Mouse (Mus musculus): ENCODE measurements around the gene Btg2. TPM values are rescaled to one million over a fixed set of nuclear protein-coding genes. Genes with fewer than 3 reads are reported as not detected.
A peak's percentile ranks its signal among the peaks of the same experiment; 100 is the strongest.

Gene Btg2
- total and polyA plus RNA-seq, 2 experiments from 2014 or later = 8.9 to 19.8 TPM

DNA sequence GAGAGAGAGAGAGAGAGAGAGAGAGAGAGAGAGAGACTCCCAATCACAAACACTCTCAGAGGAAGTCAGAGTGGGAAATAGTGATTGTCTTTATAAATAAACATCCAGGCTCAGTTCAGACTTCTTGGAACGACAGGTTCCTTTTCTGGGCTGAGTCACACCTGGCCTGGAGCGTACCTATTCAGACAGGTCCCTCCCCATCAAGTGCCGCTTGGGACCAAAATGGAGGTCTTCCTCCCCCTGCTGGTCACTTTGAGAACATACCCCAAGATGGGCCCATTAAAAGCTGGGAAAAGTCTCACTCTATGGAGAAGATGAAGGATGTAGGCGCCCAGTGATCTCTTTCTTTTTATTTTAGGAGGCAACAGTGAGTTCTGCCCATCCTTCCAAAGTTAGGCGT is 27.8 kb upstream of the Btg2 start:
- Histone ChIP-seq H3K4me1 (ENCODE audit: insufficient read depth, low read length) (no peaks in the 10 kb centered on the region), H3K27ac (ENCODE audit: low read depth, low read length) (no peak overlapping the region), H3K4me2 (ENCODE audit: low read depth, low read length, poor library complexity, severe bottlenecking) (no peak overlapping the region), H3K4me3 (ENCODE audit: low read depth, low read length) (no peak overlapping the region), H3K36me3 (ENCODE audit: insufficient read depth, low read length) (no peaks in the 10 kb centered on the region), H3K9me3 (ENCODE audit: low read length) (no peaks in the 10 kb centered on the region), H3K27me3 (ENCODE audit: insufficient read depth, low read length) (no peaks in the 10 kb centered on the region), H3K9ac (replicated peaks; ENCODE audit: low read length, poor library complexity, severe bottlenecking) (no peak overlapping the region)
- 3% methylated on average over 5 of the region's 5 CpGs for WGBS
- TF ChIP-seq CTCF (IDR thresholded peaks at IDR 0.05) = peak; percentile 83
- no peak for ATAC-seq (ENCODE audit: low FRiP score)
- peak; percentile 62 for DNase-seq (ENCODE audit: low spot score)

DNA sequence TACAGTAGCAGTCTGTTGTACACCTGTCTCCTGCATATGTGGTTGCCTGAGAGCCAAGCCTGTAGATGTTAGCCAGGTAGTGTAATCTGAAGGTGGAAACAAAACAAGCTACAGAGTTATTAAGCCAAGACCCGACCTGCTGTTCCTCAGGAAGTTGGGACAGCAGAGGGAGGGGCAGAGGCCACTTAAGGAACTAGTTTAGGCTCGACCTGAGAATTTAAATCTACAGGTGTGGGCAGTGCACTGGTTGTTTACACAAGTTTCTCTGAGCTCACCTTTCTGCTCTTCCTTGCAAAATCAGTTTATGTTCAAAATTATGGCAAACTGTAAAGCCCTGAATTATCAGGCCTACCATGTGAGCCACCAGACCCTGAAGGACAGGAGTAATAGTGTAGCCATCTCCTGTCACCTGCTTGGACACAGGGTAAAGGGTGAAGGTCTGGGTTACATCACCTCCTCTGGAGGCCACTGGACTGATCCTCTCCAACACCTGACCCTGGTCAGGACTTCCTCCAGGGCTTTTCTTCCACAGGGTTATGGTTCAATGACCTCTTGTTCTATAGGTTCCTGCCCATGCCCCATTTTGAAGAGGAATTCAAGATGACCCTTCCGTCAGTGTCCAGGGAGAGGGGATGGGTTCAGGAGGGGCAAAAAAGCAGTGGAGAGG is 27.0 kb upstream of the Btg2 start:
- no peak overlapping the region for H3K4me3 ChIP-seq (ENCODE audit: low read depth, low read length)
- H3K36me3 ChIP-seq (ENCODE audit: insufficient read depth, low read length) = no peaks in the 10 kb centered on the region
- H3K27ac ChIP-seq (ENCODE audit: low read depth, low read length) = no peak overlapping the region
- H3K4me2 ChIP-seq (ENCODE audit: low read depth, low read length, poor library complexity, severe bottlenecking) = no peak overlapping the region
- DNase-seq (ENCODE audit: low spot score) (no peak), ATAC-seq (ENCODE audit: low FRiP score) (no peak)
- no peak overlapping the region for H3K9ac ChIP-seq (replicated peaks; ENCODE audit: low read length, poor library complexity, severe bottlenecking)
- no peaks in the 10 kb centered on the region for H3K9me3 ChIP-seq (ENCODE audit: low read length)
- no peaks in the 10 kb centered on the region for H3K4me1 ChIP-seq (ENCODE audit: insufficient read depth, low read length)
- 65% methylated on average over 3 of the region's 3 CpGs for WGBS
- TF ChIP-seq CTCF (IDR thresholded peaks at IDR 0.05) = no peak
- no peaks in the 10 kb centered on the region for H3K27me3 ChIP-seq (ENCODE audit: insufficient read depth, low read length)

- ATAC-seq (ENCODE audit: low FRiP score) = no peak
- H3K4me2 ChIP-seq (ENCODE audit: low read depth, low read length, poor library complexity, severe bottlenecking) = no peak overlapping the region
- H3K4me1 ChIP-seq (ENCODE audit: insufficient read depth, low read length) = no peaks in the 10 kb centered on the region
- H3K9ac ChIP-seq (replicated peaks; ENCODE audit: low read length, poor library complexity, severe bottlenecking) = no peak overlapping the region
- no peaks in the 10 kb centered on the region for H3K36me3 ChIP-seq (ENCODE audit: insufficient read depth, low read length)
- TF ChIP-seq CTCF (IDR thresholded peaks at IDR 0.05) = no peak
- no peak overlapping the region for H3K27ac ChIP-seq (ENCODE audit: low read depth, low read length)
- no peaks in the 10 kb centered on the region for H3K27me3 ChIP-seq (ENCODE audit: insufficient read depth, low read length)
- no peak for DNase-seq (ENCODE audit: low spot score)
- 80% methylated on average over 11 of the region's 11 CpGs for WGBS
- no peak overlapping the region for H3K4me3 ChIP-seq (ENCODE audit: low read depth, low read length)
- H3K9me3 ChIP-seq (ENCODE audit: low read length) = no peaks in the 10 kb centered on the region
These were observed 26.3 kb upstream of the Btg2 start for GRCm38 (mm10) chr1:134105043-134105763.

- WGBS = 73% methylated on average over 5 of the region's 5 CpGs
- Histone ChIP-seq H3K4me2 (ENCODE audit: low read depth, low read length, poor library complexity, severe bottlenecking) (no peak overlapping the region), H3K9me3 (ENCODE audit: low read length) (no peaks in the 10 kb centered on the region), H3K4me3 (ENCODE audit: low read depth, low read length) (no peak overlapping the region), H3K27ac (ENCODE audit: low read depth, low read length) (no peak overlapping the region), H3K9ac (replicated peaks; ENCODE audit: low read length, poor library complexity, severe bottlenecking) (no peak overlapping the region), H3K36me3 (ENCODE audit: insufficient read depth, low read length) (no peaks in the 10 kb centered on the region), H3K27me3 (ENCODE audit: insufficient read depth, low read length) (no peaks in the 10 kb centered on the region), H3K4me1 (ENCODE audit: insufficient read depth, low read length) (peaks cover 4% of the 10 kb centered on the region; the same call in 1 of the 2 replicates)
- no peak for TF ChIP-seq CTCF (IDR thresholded peaks at IDR 0.05)
- ATAC-seq (ENCODE audit: low FRiP score) = no peak
- peak; percentile 47 for DNase-seq (ENCODE audit: low spot score)
These were observed 24.9 kb upstream of the Btg2 start for GRCm38 (mm10) chr1:134103861-134104260.

GRCm38 (mm10) chr1:134101593-134101992 is 22.7 kb upstream of the Btg2 start:
- Histone ChIP-seq H3K27ac (ENCODE audit: low read depth, low read length) (no peak overlapping the region), H3K27me3 (ENCODE audit: insufficient read depth, low read length) (no peaks in the 10 kb centered on the region), H3K36me3 (ENCODE audit: insufficient read depth, low read length) (no peaks in the 10 kb centered on the region), H3K4me3 (ENCODE audit: low read depth, low read length) (no peak overlapping the region), H3K9me3 (ENCODE audit: low read length) (no peaks in the 10 kb centered on the region), H3K4me2 (ENCODE audit: low read depth, low read length, poor library complexity, severe bottlenecking) (no peak overlapping the region), H3K9ac (replicated peaks; ENCODE audit: low read length, poor library complexity, severe bottlenecking) (no peak overlapping the region), H3K4me1 (ENCODE audit: insufficient read depth, low read length) (peaks cover 6% of the 10 kb centered on the region; the same call in 1 of the 2 replicates)
- ATAC-seq (ENCODE audit: low FRiP score) (no peak), DNase-seq (ENCODE audit: low spot score) (no peak)
- TF ChIP-seq CTCF (IDR thresholded peaks at IDR 0.05) = no peak
- WGBS = 70% methylated on average over 3 of the region's 3 CpGs

- DNase-seq (ENCODE audit: low spot score) (no peak), ATAC-seq (ENCODE audit: low FRiP score) (no peak)
- TF ChIP-seq CTCF (IDR thresholded peaks at IDR 0.05) = no peak
- no peaks in the 10 kb centered on the region for H3K9me3 ChIP-seq (ENCODE audit: low read length)
- no peaks in the 10 kb centered on the region for H3K27me3 ChIP-seq (ENCODE audit: insufficient read depth, low read length)
- WGBS = 81% methylated on average over 4 of the region's 4 CpGs
- H3K36me3 ChIP-seq (ENCODE audit: insufficient read depth, low read length) = no peaks in the 10 kb centered on the region
- no peak overlapping the region for H3K4me3 ChIP-seq (ENCODE audit: low read depth, low read length)
- H3K27ac ChIP-seq (ENCODE audit: low read depth, low read length) = no peak overlapping the region
- no peak overlapping the region for H3K9ac ChIP-seq (replicated peaks; ENCODE audit: low read length, poor library complexity, severe bottlenecking)
- H3K4me1 ChIP-seq (ENCODE audit: insufficient read depth, low read length) = peaks cover 7% of the 10 kb centered on the region; the same call in 1 of the 2 replicates
- H3K4me2 ChIP-seq (ENCODE audit: low read depth, low read length, poor library complexity, severe bottlenecking) = no peak overlapping the region
These were observed 22.0 kb upstream of the Btg2 start for GRCm38 (mm10) chr1:134100928-134101327.
